Comparison of ENCODE assay signal across 8 mouse cellular contexts in the genomic region with DNA sequence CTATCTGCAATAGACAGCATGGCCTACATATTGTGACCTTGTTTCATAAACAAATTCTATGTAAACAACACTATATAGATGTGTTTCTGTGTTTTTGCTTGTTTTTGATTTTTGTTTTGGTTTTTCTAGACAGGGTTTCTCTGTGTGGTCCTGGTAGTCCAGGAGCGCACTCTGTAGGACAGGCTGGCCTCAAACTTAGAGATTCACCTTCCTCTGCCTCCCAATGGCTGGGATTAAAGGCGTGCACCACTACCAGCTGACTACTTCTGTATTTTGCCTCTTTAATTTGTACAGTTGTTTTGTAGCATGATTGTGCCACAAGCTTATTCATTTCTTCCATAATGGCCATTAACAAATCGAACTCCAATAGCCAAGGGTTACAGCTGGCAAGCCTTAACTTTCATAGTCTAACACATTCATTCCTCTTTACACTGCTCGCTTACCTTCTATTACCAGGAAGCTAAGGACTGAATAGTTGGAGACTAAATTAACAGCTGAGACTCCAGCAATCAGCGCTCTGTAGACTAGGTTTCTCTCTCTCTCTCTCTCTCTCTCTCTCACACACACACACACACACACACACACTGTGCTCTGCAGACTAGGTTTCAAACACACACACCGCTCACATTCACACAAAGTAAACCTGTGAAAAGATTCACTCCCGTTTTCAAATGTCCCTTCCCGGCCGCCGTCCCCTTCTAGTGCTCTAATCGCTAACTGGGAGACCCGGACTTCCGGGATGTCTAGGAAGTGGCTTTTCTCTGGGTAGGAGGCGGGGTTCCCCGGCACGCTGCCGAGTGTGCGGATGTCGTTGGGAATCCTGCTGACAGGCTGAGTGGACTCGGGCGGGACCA. TPM values are rescaled to one million over a fixed set of nuclear protein-coding genes. Genes with fewer than 3 reads are reported as not detected.
A peak's percentile ranks its signal among the peaks of the same experiment; 100 is the strongest.
DNase-seq lines count a peak whose midpoint lies in the region; ATAC-seq and TF ChIP-seq lines count a peak whose summit lies in the region.

Vps33b (plus strand) TSS at position 753 of the 854 bp plus-strand sequence.

- WGBS in forebrain, embryonic 10.5 days, result 4% methylated on average over 21 of the region's 21 CpGs
- 5% methylated on average over 21 of the region's 21 CpGs for WGBS in heart, embryonic 15.5 days
- 3% methylated on average over 21 of the region's 21 CpGs for WGBS in liver, embryonic 14.5 days (ENCODE audit: insufficient replicate concordance)
- WGBS in neural tube, embryonic 11.5 days, result 5% methylated on average over 21 of the region's 21 CpGs
- WGBS in stomach, postnatal 0 days, result 4% methylated on average over 21 of the region's 21 CpGs

- TF ChIP-seq EP300 in liver, embryonic 14.5 days (IDR thresholded peaks at IDR 0.05; ENCODE audit: low read depth), result 0 out of 2 replicates have a peak, but pooled peaks have one; percentile 27
- TF ChIP-seq EP300 in stomach, postnatal 0 days (optimal IDR thresholded peaks at IDR 0.05), result peak; percentile 55

- H3K9ac ChIP-seq in heart, embryonic 15.5 days, result peak within 1 kb of the TSS; percentile 75
- H3K9ac ChIP-seq in liver, embryonic 14.5 days (replicated peaks), result peak within 1 kb of the TSS; percentile 76
- H3K9ac ChIP-seq in neural tube, embryonic 11.5 days (ENCODE audit: low read length), result peak within 1 kb of the TSS; percentile 78
- peak within 1 kb of the TSS; percentile 80 for H3K9ac ChIP-seq in stomach, postnatal 0 days (ENCODE audit: low read length)

- peak; percentile 92 for DNase-seq in c-Kit-negative CD71-positive TER-119-positive erythroid progenitor cells, embryonic 14.5 days (ENCODE audit: low read depth, low spot score)
- DNase-seq in forebrain, embryonic 10.5 days (ENCODE audit: extremely low spot score, low spot score), result peak; percentile 95
- DNase-seq in kidney, postnatal 25 days, result peak; percentile 99 to 100
- peak; percentile 90 to 92 (median 92) for DNase-seq in liver, embryonic 14.5 days (ENCODE audit: low read depth in 3 of 3, low spot score in 3 of 3)
- DNase-seq in neural tube, embryonic 11.5 days (ENCODE audit: low spot score), result peak; percentile 92
- peak; percentile 95 for DNase-seq in stomach, postnatal 0 days (ENCODE audit: low spot score)

- H3K4me2 ChIP-seq in heart, embryonic 15.5 days, result peak within 1 kb of the TSS; percentile 84
- peak within 1 kb of the TSS; percentile 91 for H3K4me2 ChIP-seq in liver, embryonic 14.5 days (ENCODE audit: low read depth)
- peak within 1 kb of the TSS; percentile 91 for H3K4me2 ChIP-seq in neural tube, embryonic 11.5 days (ENCODE audit: low read depth)
- peak within 1 kb of the TSS; percentile 95 for H3K4me2 ChIP-seq in stomach, postnatal 0 days (replicated peaks; ENCODE audit: low read depth)

- peaks cover 27% of the 10 kb centered on the region for H3K4me1 ChIP-seq in forebrain, embryonic 10.5 days
- peaks cover 21% of the 10 kb centered on the region for H3K4me1 ChIP-seq in heart, embryonic 15.5 days (replicated peaks)
- H3K4me1 ChIP-seq in liver, embryonic 14.5 days (replicated peaks; ENCODE audit: control insufficient read depth in 2 of 2, insufficient read depth in 2 of 2, low read length in 1 of 2), result peaks cover 10 to 13% of the 10 kb centered on the region in 2 experiments
- H3K4me1 ChIP-seq in neural tube, embryonic 11.5 days (ENCODE audit: control insufficient read depth, insufficient read depth, low read length), result peaks cover 13% of the 10 kb centered on the region
- no peaks in the 10 kb centered on the region for H3K4me1 ChIP-seq in stomach, postnatal 0 days (replicated peaks; ENCODE audit: control insufficient read depth, insufficient read depth)

- ATAC-seq in CD4-positive, CD25-positive, alpha-beta regulatory T cell, adult 4 months, result peak; percentile 99
- peak; percentile 85 for ATAC-seq in heart, embryonic 15.5 days (replicated peaks; ENCODE audit: insufficient number of reproducible peaks, insufficient read depth, low FRiP score, low read depth)
- ATAC-seq in liver, embryonic 14.5 days (ENCODE audit: insufficient read depth), result peak; percentile 91
- ATAC-seq in neural tube, embryonic 11.5 days (ENCODE audit: insufficient read depth, low FRiP score, low TSS enrichment), result peak; percentile 82
- peak; percentile 93 for ATAC-seq in stomach, postnatal 0 days (ENCODE audit: low FRiP score, low TSS enrichment)

- H3K36me3 ChIP-seq in forebrain, embryonic 10.5 days (replicated peaks), result peaks cover 57% of the 10 kb centered on the region
- H3K36me3 ChIP-seq in heart, embryonic 15.5 days, result peaks cover 39% of the 10 kb centered on the region
- H3K36me3 ChIP-seq in liver, embryonic 14.5 days (replicated peaks; ENCODE audit: control insufficient read depth, insufficient read depth, low read depth), result peaks cover 21% of the 10 kb centered on the region
- peaks cover 16% of the 10 kb centered on the region for H3K36me3 ChIP-seq in neural tube, embryonic 11.5 days (ENCODE audit: control insufficient read depth, insufficient read depth, low read length)
- H3K36me3 ChIP-seq in stomach, postnatal 0 days (ENCODE audit: control insufficient read depth, insufficient read depth, low read length), result peaks cover 11% of the 10 kb centered on the region

- H3K27me3 ChIP-seq in forebrain, embryonic 10.5 days (ENCODE audit: poor library complexity, severe bottlenecking), result no peaks in the 10 kb centered on the region
- H3K27me3 ChIP-seq in heart, embryonic 15.5 days, result no peaks in the 10 kb centered on the region
- no peaks in the 10 kb centered on the region for H3K27me3 ChIP-seq in liver, embryonic 14.5 days (ENCODE audit: control insufficient read depth, insufficient read depth, low read length)
- no peaks in the 10 kb centered on the region for H3K27me3 ChIP-seq in neural tube, embryonic 11.5 days (ENCODE audit: control insufficient read depth, insufficient read depth, low read length)
- H3K27me3 ChIP-seq in stomach, postnatal 0 days (ENCODE audit: control insufficient read depth, insufficient read depth, low read length), result no peaks in the 10 kb centered on the region

- H3K9me3 ChIP-seq in forebrain, embryonic 10.5 days, result peaks cover 8% of the 10 kb centered on the region
- no peaks in the 10 kb centered on the region for H3K9me3 ChIP-seq in heart, embryonic 15.5 days (replicated peaks)
- H3K9me3 ChIP-seq in liver, embryonic 14.5 days (ENCODE audit: control insufficient read depth, low read length), result no peaks in the 10 kb centered on the region
- no peaks in the 10 kb centered on the region for H3K9me3 ChIP-seq in neural tube, embryonic 11.5 days (ENCODE audit: control insufficient read depth, low read length)
- no peaks in the 10 kb centered on the region for H3K9me3 ChIP-seq in stomach, postnatal 0 days (ENCODE audit: control insufficient read depth, low read length)

- peak within 1 kb of the TSS; percentile 93 for H3K4me3 ChIP-seq in forebrain, embryonic 10.5 days
- peak within 1 kb of the TSS; percentile 75 for H3K4me3 ChIP-seq in heart, embryonic 15.5 days
- H3K4me3 ChIP-seq in liver, embryonic 14.5 days (ENCODE audit: insufficient read depth in 1 of 2, low read depth in 2 of 2, low read length in 2 of 2), result peak within 1 kb of the TSS; percentile 72 to 81
- peak within 1 kb of the TSS; percentile 87 for H3K4me3 ChIP-seq in neural tube, embryonic 11.5 days (ENCODE audit: low read depth, low read length)
- peak within 1 kb of the TSS; percentile 81 for H3K4me3 ChIP-seq in stomach, postnatal 0 days (ENCODE audit: low read depth, low read length)

- peak within 1 kb of the TSS; percentile 86 for H3K27ac ChIP-seq in forebrain, embryonic 10.5 days
- H3K27ac ChIP-seq in heart, embryonic 15.5 days, result peak within 1 kb of the TSS; percentile 81
- peak within 1 kb of the TSS; percentile 69 for H3K27ac ChIP-seq in liver, embryonic 14.5 days
- 0 out of 2 replicates have a peak within 1 kb of the TSS, but pooled peaks have one; percentile 49 for H3K27ac ChIP-seq in neural tube, embryonic 11.5 days (ENCODE audit: low read depth, low read length)
- H3K27ac ChIP-seq in stomach, postnatal 0 days (replicated peaks), result peak within 1 kb of the TSS; percentile 88

- no peak for TF ChIP-seq CTCF in liver, embryonic 14.5 days (IDR thresholded peaks at IDR 0.05; ENCODE audit: low read depth)
- TF ChIP-seq CTCF in stomach, postnatal 0 days (IDR thresholded peaks at IDR 0.05; ENCODE audit: low read depth), result peak; percentile 3; the same call in 1 of the 2 replicates

RNA-seq across cellular contexts. Expression of gene Vps33b, which starts in this region (rescaled TPM):
- 10 to 100 TPM; 28.9 to 44.3 TPM for polyA plus RNA-seq in CD4-positive, CD25-positive, alpha-beta regulatory T cell, adult 4 months (2017; shearing (Covaris generic))
- 17.3 and 18.5 TPM in 2 replicates for polyA plus RNA-seq in forebrain, embryonic 10.5 days (2016; fragmentation: Nextera tagmentation; extraction: Ambion mirVana)
- 8.1 and 12.1 TPM in 2 replicates for polyA plus RNA-seq in heart, embryonic 15.5 days (2015; fragmentation: Nextera tagmentation; extraction: Ambion mirVana)
- polyA plus RNA-seq in liver, embryonic 14.5 days (2012; rRNA removed), result 5.3 and 6.7 TPM in 2 replicates
- 3.6 and 4.2 TPM in 2 replicates for polyA plus RNA-seq in liver, embryonic 14.5 days (2014; fragmentation: Nextera tagmentation; extraction: Ambion mirVana)
- 15.1 and 15.8 TPM in 2 replicates for polyA plus RNA-seq in neural tube, embryonic 11.5 days (2014; fragmentation: Nextera tagmentation; extraction: Ambion mirVana)
- polyA plus RNA-seq in stomach, postnatal 0 days (2015; fragmentation: Nextera tagmentation; extraction: Ambion mirVana), result 4.9 and 7.5 TPM in 2 replicates

Comparison
In these comparisons a context has a peak if more than half of its experiments do, and no peak if none do; other contexts are left out.
1. Peak in every context shown above with its lines: DNase-seq, ATAC-seq, H3K4me3 ChIP-seq and H3K27ac ChIP-seq.